Mouse (Mus musculus) embryonic fibroblast, embryonic 13.5 days (primary cell): ENCODE measurements at regions not wholly inside any gene's neighbourhood (a gene's known extent, or its start where the extent isn't known, plus 50 kb on each side); places are given as distances from the start of the nearest gene placed in this dataset.

Source experiments
- H3K27ac ChIP-seq: 2 replicates; pipeline ENCODE4 v1.5.1; 2012; ENCODE audit warnings: low read length, control low read depth, inconsistent platforms; ENCODE audit not compliant: insufficient read depth
- H3K4me1 ChIP-seq: 2 replicates; pipeline ENCODE4 v1.6.1; 2011; ENCODE audit warnings: low read length; ENCODE audit not compliant: control insufficient read depth, insufficient read depth
- H3K4me3 ChIP-seq: 2 replicates; pipeline ENCODE4 v1.5.1; 2011; ENCODE audit warnings: mild to moderate bottlenecking, control low read depth, low read length; ENCODE audit not compliant: insufficient read depth
- CTCF ChIP-seq: IDR thresholded peaks from 2 replicates; pipeline ENCODE4 v1.5.1; 2011; ENCODE audit warnings: mild to moderate bottlenecking, control low read depth, low read length, moderate library complexity, borderline replicate concordance; ENCODE audit not compliant: insufficient read depth
- POLR2A ChIP-seq: IDR thresholded peaks from 2 replicates; pipeline ENCODE4 v1.6.1; 2011; ENCODE audit warnings: low read depth, mild to moderate bottlenecking, control low read depth, low read length, moderate library complexity

GRCm38 (mm10) chr15:97487425-97487824, 218.2 kb downstream of the Rpap3 start:
- H3K4me1 ChIP-seq, result no peaks in the 10 kb centered on the region
- H3K4me3 ChIP-seq, result no peak overlapping the region
- H3K27ac ChIP-seq, result no peak overlapping the region
- no peak for TF ChIP-seq POLR2A

GRCm38 (mm10) chr15:97471986-97472779, 225.1 kb upstream of the Amigo2 start:
- TF ChIP-seq CTCF (no peak), POLR2A (no peak)
- no peak overlapping the region for H3K27ac ChIP-seq
- H3K4me1 ChIP-seq, result no peaks in the 10 kb centered on the region
- no peak overlapping the region for H3K4me3 ChIP-seq

GRCm38 (mm10) chr15:97471476-97471875, 224.4 kb upstream of the Amigo2 start:
- no peak for TF ChIP-seq POLR2A
- TF ChIP-seq CTCF, result no peak
- H3K27ac ChIP-seq, result no peak overlapping the region
- no peak overlapping the region for H3K4me3 ChIP-seq
- no peaks in the 10 kb centered on the region for H3K4me1 ChIP-seq

GRCm38 (mm10) chr15:97469684-97470344, 222.7 kb upstream of the Amigo2 start:
- no peak for TF ChIP-seq POLR2A
- TF ChIP-seq CTCF, result no peak
- H3K4me1 ChIP-seq, result no peaks in the 10 kb centered on the region
- no peak overlapping the region for H3K4me3 ChIP-seq
- H3K27ac ChIP-seq, result no peak overlapping the region

- Histone ChIP-seq H3K4me3 (no peak overlapping the region), H3K4me1 (no peaks in the 10 kb centered on the region), H3K27ac (no peak overlapping the region)
- TF ChIP-seq POLR2A (no peak), CTCF (no peak)
Observed at GRCm38 (mm10) chr15:97468732-97469683, 221.9 kb upstream of the Amigo2 start.

GRCm38 (mm10) chr15:97467781-97468485, 220.8 kb upstream of the Amigo2 start:
- no peak overlapping the region for H3K27ac ChIP-seq
- no peaks in the 10 kb centered on the region for H3K4me1 ChIP-seq
- TF ChIP-seq CTCF, result no peak
- TF ChIP-seq POLR2A, result no peak
- no peak overlapping the region for H3K4me3 ChIP-seq

GRCm38 (mm10) chr15:97466906-97467465, 219.9 kb upstream of the Amigo2 start:
- no peaks in the 10 kb centered on the region for H3K4me1 ChIP-seq
- H3K4me3 ChIP-seq, result no peak overlapping the region
- no peak overlapping the region for H3K27ac ChIP-seq
- TF ChIP-seq POLR2A, result no peak
- TF ChIP-seq CTCF, result no peak

- Histone ChIP-seq H3K4me3 (no peak overlapping the region), H3K27ac (no peak overlapping the region), H3K4me1 (no peaks in the 10 kb centered on the region)
- TF ChIP-seq POLR2A (no peak), CTCF (no peak)
Observed at GRCm38 (mm10) chr15:97466110-97466509, 219.0 kb upstream of the Amigo2 start.

- H3K4me3 ChIP-seq, result no peak overlapping the region
- no peak overlapping the region for H3K27ac ChIP-seq
- TF ChIP-seq CTCF (no peak), POLR2A (no peak)
- no peaks in the 10 kb centered on the region for H3K4me1 ChIP-seq
Observed at GRCm38 (mm10) chr15:97465366-97465765, 218.3 kb upstream of the Amigo2 start.
